Mouse (Mus musculus): ENCODE measurements around the gene Zic1. TPM values are rescaled to one million over a fixed set of nuclear protein-coding genes. Genes with fewer than 3 reads are reported as not detected.

Zic1 gene
- polyA plus RNA-seq, 1 experiment from 2014 or later, result 14.4 TPM

- ATAC-seq (ENCODE audit: low FRiP score), result no peak; the same call in 1 of the 2 replicates
- peak overlapping the region; percentile 97 for H3K27ac ChIP-seq
- peaks cover 13% of the 10 kb centered on the region for H3K4me1 ChIP-seq
- WGBS, result under 1% methylated on average over 77 of the region's 77 CpGs
- peak overlapping the region; percentile 94 for H3K9ac ChIP-seq
- peaks cover 51% of the 10 kb centered on the region for H3K27me3 ChIP-seq
- H3K9me3 ChIP-seq, result no peaks in the 10 kb centered on the region
- H3K4me2 ChIP-seq, result peak overlapping the region; percentile 58
- H3K36me3 ChIP-seq (replicated peaks), result peaks cover 15% of the 10 kb centered on the region
- peak overlapping the region; percentile 79 for H3K4me3 ChIP-seq (replicated peaks)
Measured at GRCm38 (mm10) chr9:91364127-91364970, 1.3 kb downstream of the Zic1 start.

DNA sequence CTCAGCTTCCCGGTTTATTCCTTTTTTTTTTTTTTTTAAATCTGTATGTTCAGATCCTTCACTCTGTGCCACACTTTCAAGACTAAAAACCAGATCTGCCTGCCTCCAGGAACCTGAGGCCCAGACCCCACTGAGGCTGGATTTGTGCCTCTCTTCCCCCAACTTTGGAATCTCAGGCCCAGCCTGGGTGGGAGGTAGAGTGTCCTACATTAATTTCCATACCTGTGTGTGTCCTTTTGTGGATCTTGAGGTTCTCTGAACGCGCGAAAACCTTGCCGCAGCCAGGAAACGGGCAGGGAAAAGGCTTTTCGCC lies 1.8 kb downstream of the Zic1 start:
- H3K27me3 ChIP-seq, result peaks cover 48% of the 10 kb centered on the region

GRCm38 (mm10) chr9:91363011-91363730 lies 2.4 kb downstream of the Zic1 start:
- WGBS, result 2% methylated on average over 14 of the region's 14 CpGs
- no peak for ATAC-seq (ENCODE audit: low FRiP score)
- Histone ChIP-seq H3K27me3 (peaks cover 42% of the 10 kb centered on the region), H3K36me3 (replicated peaks) (peaks cover 15% of the 10 kb centered on the region), H3K9me3 (no peaks in the 10 kb centered on the region), H3K4me1 (peaks cover 10% of the 10 kb centered on the region), H3K4me2 (peak overlapping the region; percentile 58), H3K9ac (peak overlapping the region; percentile 94), H3K4me3 (replicated peaks) (peak overlapping the region; percentile 79), H3K27ac (peak overlapping the region; percentile 97)

More for the DNA sequence above, 1.8 kb downstream of the Zic1 start:
- H3K4me3 ChIP-seq (replicated peaks), result peak overlapping the region; percentile 79
- 0% methylated on average over 7 of the region's 7 CpGs for WGBS
- H3K4me1 ChIP-seq, result peaks cover 10% of the 10 kb centered on the region
- peaks cover 15% of the 10 kb centered on the region for H3K36me3 ChIP-seq (replicated peaks)
- peak overlapping the region; percentile 58 for H3K4me2 ChIP-seq
- peak overlapping the region; percentile 94 for H3K9ac ChIP-seq
- H3K27ac ChIP-seq, result peak overlapping the region; percentile 97
- no peaks in the 10 kb centered on the region for H3K9me3 ChIP-seq
- no peak for ATAC-seq (ENCODE audit: low FRiP score)

DNA sequence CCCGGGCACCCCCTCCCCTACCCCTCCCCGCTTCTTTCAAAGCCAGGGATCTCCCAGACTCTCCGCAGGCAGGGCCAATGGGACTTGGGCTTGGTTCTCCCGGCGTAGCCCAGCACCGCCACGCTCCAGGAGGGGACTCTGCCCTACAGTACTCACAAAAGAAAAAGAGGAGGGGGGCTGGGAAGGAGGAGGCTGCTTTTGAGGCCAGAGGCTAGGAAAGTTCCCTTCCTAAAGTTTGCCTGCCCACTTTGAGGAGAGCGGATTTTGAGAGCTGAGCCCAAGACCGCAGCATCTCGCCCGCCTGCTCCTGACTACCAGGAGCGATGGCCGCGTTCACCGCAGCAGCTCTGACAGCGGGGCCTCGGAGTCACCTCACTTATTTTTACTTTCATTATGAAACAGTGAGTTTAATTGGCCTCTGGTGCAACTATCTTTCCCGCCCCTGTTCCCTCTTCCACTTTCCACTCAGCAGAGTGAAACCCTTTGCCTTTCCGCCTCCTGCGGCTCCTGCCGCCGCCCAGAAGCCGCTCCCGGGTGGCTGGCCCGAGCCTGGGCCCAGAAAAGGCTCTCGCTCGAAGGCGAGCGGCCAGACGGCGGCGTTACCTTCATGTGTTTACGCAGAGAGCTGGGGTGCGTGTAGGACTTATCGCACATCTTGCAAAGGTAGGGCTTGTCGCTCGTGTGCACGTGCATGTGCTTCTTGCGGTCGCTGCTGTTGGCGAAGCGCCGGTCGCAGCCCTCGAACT lies 3.6 kb downstream of the Zic1 start, which contains the start of gene Zic4:
Gene Zic4, plus strand, starts transcription at position 558 of the 746 bp plus-strand sequence.
- H3K4me2 ChIP-seq, result peak within 1 kb of the TSS; percentile 58
- peak; percentile 72 for ATAC-seq (ENCODE audit: low FRiP score)
- H3K36me3 ChIP-seq (replicated peaks), result peaks cover 15% of the 10 kb centered on the region
- peaks cover 14% of the 10 kb centered on the region for H3K4me1 ChIP-seq
- H3K9me3 ChIP-seq, result no peaks in the 10 kb centered on the region
- peaks cover 42% of the 10 kb centered on the region for H3K27me3 ChIP-seq
- peak within 1 kb of the TSS; percentile 79 for H3K4me3 ChIP-seq (replicated peaks)
- H3K27ac ChIP-seq, result peak within 1 kb of the TSS; percentile 97
- under 1% methylated on average over 45 of the region's 45 CpGs for WGBS
- H3K9ac ChIP-seq, result peak within 1 kb of the TSS; percentile 94

- WGBS, result 2% methylated on average over 35 of the region's 35 CpGs
- H3K27ac ChIP-seq, result peak overlapping the region; percentile 97
- peak; percentile 6; the same call in 1 of the 2 replicates for ATAC-seq (ENCODE audit: low FRiP score)
- peaks cover 38% of the 10 kb centered on the region for H3K27me3 ChIP-seq
- H3K4me3 ChIP-seq (replicated peaks), result peak overlapping the region; percentile 79
- peaks cover 15% of the 10 kb centered on the region for H3K36me3 ChIP-seq (replicated peaks)
- H3K9me3 ChIP-seq, result no peaks in the 10 kb centered on the region
- H3K4me2 ChIP-seq, result peak overlapping the region; percentile 58
- H3K4me1 ChIP-seq, result peaks cover 14% of the 10 kb centered on the region
- H3K9ac ChIP-seq, result peak overlapping the region; percentile 94
Measured at GRCm38 (mm10) chr9:91361033-91361855, 4.4 kb downstream of the Zic1 start.

- Histone ChIP-seq H3K27ac (peak overlapping the region; percentile 97; the same call in 1 of the 2 replicates), H3K4me3 (replicated peaks) (peak overlapping the region; percentile 79), H3K9ac (peak overlapping the region; percentile 94), H3K36me3 (replicated peaks) (peaks cover 15% of the 10 kb centered on the region), H3K4me2 (peak overlapping the region; percentile 58), H3K9me3 (no peaks in the 10 kb centered on the region), H3K27me3 (peaks cover 36% of the 10 kb centered on the region), H3K4me1 (peaks cover 16% of the 10 kb centered on the region)
- WGBS, result 9% methylated on average over 21 of the region's 21 CpGs
- no peak for ATAC-seq (ENCODE audit: low FRiP score)
Measured at GRCm38 (mm10) chr9:91360151-91361032, 5.2 kb downstream of the Zic1 start.

GRCm38 (mm10) chr9:91358851-91359687 lies 6.5 kb downstream of the Zic1 start:
- H3K27me3 ChIP-seq, result peaks cover 40% of the 10 kb centered on the region
- H3K4me1 ChIP-seq, result peaks cover 24% of the 10 kb centered on the region
- ATAC-seq (ENCODE audit: low FRiP score), result no peak
- peak overlapping the region; percentile 77 for H3K27ac ChIP-seq
- H3K4me2 ChIP-seq, result peak overlapping the region; percentile 53
- H3K36me3 ChIP-seq (replicated peaks), result peaks cover 10% of the 10 kb centered on the region; the same call in 1 of the 2 replicates
- peak overlapping the region; percentile 59 for H3K9ac ChIP-seq
- H3K4me3 ChIP-seq (replicated peaks), result peak overlapping the region; percentile 36
- WGBS, result 17% methylated on average over 10 of the region's 10 CpGs
- no peaks in the 10 kb centered on the region for H3K9me3 ChIP-seq

GRCm38 (mm10) chr9:91357321-91357720 lies 8.3 kb downstream of the Zic1 start:
- no peak for ATAC-seq (ENCODE audit: low FRiP score)
- Histone ChIP-seq H3K27me3 (peaks cover 46% of the 10 kb centered on the region), H3K9ac (no peak overlapping the region), H3K4me3 (replicated peaks) (no peak overlapping the region), H3K27ac (peak overlapping the region; percentile 69), H3K36me3 (replicated peaks) (peaks cover 5% of the 10 kb centered on the region; the same call in 1 of the 2 replicates), H3K4me1 (peaks cover 32% of the 10 kb centered on the region), H3K9me3 (no peaks in the 10 kb centered on the region), H3K4me2 (peak overlapping the region; percentile 37)
- WGBS, result 13% methylated on average over 3 of the region's 3 CpGs

GRCm38 (mm10) chr9:91356353-91356740 lies 9.3 kb downstream of the Zic1 start:
- peak overlapping the region; percentile 55 for H3K4me2 ChIP-seq

More at GRCm38 (mm10) chr9:91356353-91356740, 9.3 kb downstream of the Zic1 start:
- peak overlapping the region; percentile 89 for H3K27ac ChIP-seq
- H3K9ac ChIP-seq, result no peak overlapping the region
- H3K4me3 ChIP-seq (replicated peaks), result no peak overlapping the region
- no peak for ATAC-seq (ENCODE audit: low FRiP score)
- H3K4me1 ChIP-seq, result peaks cover 26% of the 10 kb centered on the region
- no peaks in the 10 kb centered on the region for H3K36me3 ChIP-seq (replicated peaks)
- WGBS, result 14% methylated on average over 4 of the region's 4 CpGs
- peaks cover 50% of the 10 kb centered on the region for H3K27me3 ChIP-seq
- H3K9me3 ChIP-seq, result no peaks in the 10 kb centered on the region

Measured in forebrain, embryonic 12.5 days (tissue).